Mouse (Mus musculus): Measurements from ENCODE around the gene Helq.

DNA sequence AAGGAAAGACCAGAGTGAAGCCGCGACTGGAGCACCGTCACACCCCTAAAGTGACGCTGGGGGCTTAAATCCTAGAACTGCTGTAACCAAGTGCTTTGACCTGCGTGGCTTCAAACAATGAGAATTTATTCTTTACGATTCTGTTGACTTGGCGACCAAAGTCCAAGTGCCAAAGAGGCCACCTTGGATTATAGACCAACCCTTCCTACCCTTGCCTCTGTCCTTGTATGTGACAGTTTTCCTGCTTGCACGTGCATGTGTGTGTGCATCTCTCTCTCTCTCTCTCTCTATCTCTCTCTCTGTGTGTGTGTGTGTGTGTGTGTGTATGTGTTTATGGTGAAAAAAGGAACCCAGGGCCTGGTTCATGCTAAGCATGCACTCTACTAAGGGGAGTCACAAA is 59.6 kb downstream of the Helq start:
- TF ChIP-seq TCF12 (IDR thresholded peaks at IDR 0.05; ENCODE audit: insufficient read depth, poor library complexity, severe bottlenecking), result no peak
- TF ChIP-seq POLR2A (IDR thresholded peaks at IDR 0.05; ENCODE audit: insufficient read length, low read depth), result no peak
- no peak for TF ChIP-seq POLR2AphosphoS2 (IDR thresholded peaks at IDR 0.05; ENCODE audit: insufficient read length, low read depth)
- no peak for TF ChIP-seq E2F4 (IDR thresholded peaks at IDR 0.05; ENCODE audit: insufficient read depth)
- no peak for TF ChIP-seq MAX (IDR thresholded peaks at IDR 0.05; ENCODE audit: low read depth)
- TF ChIP-seq REST (IDR thresholded peaks at IDR 0.05; ENCODE audit: insufficient read depth, insufficient read length), result no peak
- no peak for TF ChIP-seq CEBPB (IDR thresholded peaks at IDR 0.05; ENCODE audit: insufficient read depth, poor library complexity, severe bottlenecking)

All from myocyte (in vitro differentiated cells).